Mouse (Mus musculus) limb, embryonic 10.5 days (tissue): Measurements from ENCODE around the gene Hyls1. TPM values are rescaled to one million over a fixed set of nuclear protein-coding genes. Genes with fewer than 3 reads are reported as not detected.
A peak's percentile ranks its signal among the peaks of the same experiment; 100 is the strongest.
"Not testable (repeated sequence)": the region's sequence is repeated elsewhere in the genome, so short reads cannot be mapped to it uniquely, and the experiment has no call there.

Experiments
- DNase-seq: peaks from one replicate; pipeline ENCODE4 v3.0.0-alpha.2; 2017; ENCODE audit warnings: low spot score
- H3K27ac ChIP-seq: fragments of 300-500 bp; sonication (generic); 2 replicates; pipeline ENCODE4 v1.5.1; 2016; ENCODE audit warnings: mild to moderate bottlenecking
- H3K27me3 ChIP-seq: fragments of 300-500 bp; sonication (generic); 2 replicates; pipeline ENCODE4 v1.6.1; 2016; ENCODE audit warnings: low read depth, mild to moderate bottlenecking; ENCODE audit not compliant: poor library complexity, severe bottlenecking
- H3K36me3 ChIP-seq: fragments of 300-500 bp; sonication (generic); 2 replicates; pipeline ENCODE4 v1.6.1; 2016; ENCODE audit warnings: mild to moderate bottlenecking, moderate library complexity
- H3K4me1 ChIP-seq: fragments of 300-500 bp; sonication (generic); 2 replicates; pipeline ENCODE4 v1.6.1; 2016
- H3K4me3 ChIP-seq: fragments of 300-500 bp; sonication (generic); 2 replicates; pipeline ENCODE4 v1.5.1; 2016; ENCODE audit warnings: mild to moderate bottlenecking, moderate library complexity
- H3K9me3 ChIP-seq: fragments of 300-500 bp; sonication (generic); replicated peaks from 2 replicates; pipeline ENCODE4 v1.6.1; 2016; ENCODE audit warnings: mild to moderate bottlenecking
- WGBS: fragments of 180-500 bp; shearing (Covaris S2); methylation state at CpG from one replicate; pipeline ENCODE4 v1.1.7; 2016; 5-methylcytosine and 5-hydroxymethylcytosine counted together
- polyA plus RNA-seq: library from polyadenylated mRNA; unstranded; fragments of >200 nt; fragmentation: Nextera tagmentation; extraction: Ambion mirVana; gene quantifications from 2 replicates; pipeline ENCODE4 v1.2.1, GENCODE M21; 2016

Hyls1 gene
- 19.5 and 22.4 TPM in 2 replicates for polyA plus RNA-seq

DNA sequence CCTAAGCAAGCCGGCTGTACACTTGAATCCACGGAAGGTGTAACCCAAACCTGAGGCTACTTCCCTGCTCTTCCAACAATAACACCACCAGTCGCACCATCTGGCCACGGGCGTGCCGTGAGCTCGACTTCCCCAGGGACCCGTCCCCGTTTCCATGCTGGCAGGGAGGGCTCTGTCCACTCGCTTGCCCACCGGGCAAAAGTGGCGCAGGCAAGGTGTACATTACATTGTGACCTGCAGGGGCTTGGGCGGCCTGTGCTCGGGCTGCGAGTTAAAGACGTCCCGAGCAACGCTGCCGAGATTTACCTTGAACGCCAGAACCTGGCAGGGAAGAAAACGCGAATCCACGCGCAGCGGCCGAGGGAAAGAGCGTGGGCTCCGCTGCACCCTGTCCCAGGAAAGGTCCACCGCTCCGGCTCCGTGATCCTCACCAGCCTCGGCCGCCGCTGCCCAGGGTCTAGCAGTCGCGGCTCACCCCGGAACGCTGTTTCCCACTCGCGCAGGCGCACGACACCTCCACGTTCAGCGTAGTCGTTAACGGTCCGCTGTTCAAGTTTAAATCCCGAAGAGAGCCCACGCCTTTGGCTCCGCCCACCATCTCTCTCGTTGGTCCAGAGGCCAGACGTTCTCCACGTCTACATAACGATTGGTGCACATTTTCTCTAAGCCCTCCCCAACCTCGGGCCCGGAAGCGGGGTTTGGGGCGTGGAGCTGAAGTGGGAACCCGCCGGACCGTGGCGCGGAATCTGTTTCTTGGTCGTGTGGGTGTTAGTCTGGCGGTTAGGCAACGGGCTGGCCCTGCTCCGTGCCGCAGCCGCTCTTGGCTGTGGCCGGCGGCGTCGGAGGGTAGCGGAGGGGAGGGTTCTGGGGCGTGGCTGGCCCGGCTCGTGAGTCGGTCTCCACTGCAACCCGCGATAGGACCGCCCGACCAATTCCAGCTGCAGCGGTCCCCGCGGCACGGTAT lies at the start of gene Hyls1, which contains the start of gene Pate2:
Gene Hyls1 (minus strand): TSS at position 828 of the 964 bp plus-strand sequence.
Gene Pate2 (plus strand): TSS at position 714 of the 964 bp plus-strand sequence.
- WGBS, result under 1% methylated on average over 86 of the region's 86 CpGs
- peak within 1 kb of the TSS; percentile 94 for H3K27ac ChIP-seq
- H3K36me3 ChIP-seq, result peaks cover 36% of the 10 kb centered on the region
- peak within 1 kb of the TSS; percentile 83 for H3K4me3 ChIP-seq
- H3K27me3 ChIP-seq, result peaks cover 16% of the 10 kb centered on the region
- H3K4me1 ChIP-seq, result peaks cover 11% of the 10 kb centered on the region
- H3K9me3 ChIP-seq, result no peaks in the 10 kb centered on the region
- peak; percentile 90 for DNase-seq

DNA sequence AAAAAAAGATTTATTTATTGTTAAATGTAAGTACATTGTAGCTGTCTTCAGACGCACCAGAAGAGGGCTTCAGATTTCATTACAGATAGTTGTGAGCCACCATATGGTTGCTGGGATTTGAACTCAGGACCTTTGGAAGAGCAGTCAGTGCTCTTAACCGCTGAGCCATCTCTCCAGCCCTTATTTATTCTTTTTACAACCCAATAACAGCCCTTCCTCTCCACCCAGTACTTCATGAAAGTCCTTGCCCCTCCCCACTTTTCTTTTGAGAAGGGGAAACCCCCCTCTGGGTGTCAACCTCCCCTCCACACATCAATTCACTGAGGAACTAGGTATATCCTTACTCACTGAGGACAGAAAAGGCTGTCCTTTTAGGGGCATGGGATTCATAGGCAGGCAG lies 46.6 kb upstream of the Hyls1 start:
- H3K36me3 ChIP-seq, H3K27ac ChIP-seq, H3K4me3 ChIP-seq, H3K27me3 ChIP-seq, H3K9me3 ChIP-seq, H3K4me1 ChIP-seq, DNase-seq: not testable (repeated sequence)
- WGBS, result 63% methylated on average over 2 of the region's 2 CpGs

DNA sequence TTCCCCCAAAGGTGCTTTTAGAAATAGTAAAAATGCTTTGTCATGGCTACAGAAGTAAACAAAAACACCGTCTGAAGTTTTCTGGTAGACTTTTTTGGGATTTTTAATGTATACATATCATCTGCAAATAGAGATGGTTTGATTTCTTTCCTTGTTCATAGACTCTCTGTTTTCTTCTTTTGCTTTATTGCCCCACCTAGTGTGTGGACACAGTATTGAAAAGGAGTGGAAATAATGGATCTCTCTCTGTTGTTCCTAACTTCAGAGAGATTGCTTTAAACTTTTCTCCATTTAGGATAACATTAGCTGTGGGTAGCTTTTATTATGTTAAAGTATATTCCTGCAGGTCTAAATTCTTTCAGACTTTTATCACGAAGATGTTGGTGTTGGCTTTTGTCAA lies 43.8 kb upstream of the Hyls1 start:
- H3K36me3 ChIP-seq, result no peaks in the 10 kb centered on the region
- H3K9me3 ChIP-seq, result no peaks in the 10 kb centered on the region
- no peak overlapping the region for H3K4me3 ChIP-seq
- H3K27ac ChIP-seq, result no peak overlapping the region
- WGBS, result 39% methylated on average over 2 of the region's 2 CpGs
- H3K27me3 ChIP-seq, result no peaks in the 10 kb centered on the region
- H3K4me1 ChIP-seq, result no peaks in the 10 kb centered on the region
- no peak for DNase-seq

DNA sequence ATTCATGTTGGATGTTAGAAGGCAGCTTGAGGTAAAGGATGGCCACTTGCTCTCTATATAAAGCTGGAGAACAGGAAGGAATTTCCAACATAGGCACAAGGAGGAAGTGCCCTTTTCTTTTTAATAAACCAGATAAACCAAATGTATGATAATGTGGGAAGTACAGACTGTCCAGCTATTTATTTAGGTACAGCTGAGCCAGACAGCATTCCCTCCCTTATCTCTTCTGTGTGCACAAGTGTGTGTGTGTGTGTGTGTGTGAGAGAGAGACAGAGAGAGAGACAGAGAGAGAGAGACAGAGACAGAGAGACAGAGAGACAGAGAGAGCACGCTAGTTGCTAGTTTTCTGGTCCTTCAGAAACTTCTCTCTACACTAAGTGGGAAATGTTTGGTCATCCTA lies 41.6 kb upstream of the Hyls1 start, which contains the start of gene Pate4:
Gene Pate4 (minus strand): TSS at position 101 of the 400 bp plus-strand sequence.
- H3K4me3 ChIP-seq, result no peak within 1 kb of the TSS
- H3K4me1 ChIP-seq, result no peaks in the 10 kb centered on the region
- 96% methylated on average over 1 of the region's 1 CpGs for WGBS
- no peak for DNase-seq
- H3K27ac ChIP-seq, result no peak within 1 kb of the TSS
- no peaks in the 10 kb centered on the region for H3K27me3 ChIP-seq
- no peaks in the 10 kb centered on the region for H3K36me3 ChIP-seq
- no peaks in the 10 kb centered on the region for H3K9me3 ChIP-seq

- Histone ChIP-seq H3K27me3 (no peaks in the 10 kb centered on the region), H3K36me3 (no peaks in the 10 kb centered on the region), H3K4me1 (no peaks in the 10 kb centered on the region), H3K27ac (no peak overlapping the region), H3K4me3 (no peak overlapping the region), H3K9me3 (no peaks in the 10 kb centered on the region)
- no peak for DNase-seq
- WGBS, result 77% methylated on average over 8 of the region's 8 CpGs
These were observed 37.6 kb upstream of the Hyls1 start for GRCm38 (mm10) chr9:35607647-35608405.

GRCm38 (mm10) chr9:35592903-35593302 lies 22.7 kb upstream of the Hyls1 start:
- no peak for DNase-seq
- no peaks in the 10 kb centered on the region for H3K9me3 ChIP-seq
- H3K4me3 ChIP-seq, result no peak overlapping the region
- H3K27me3 ChIP-seq, result no peaks in the 10 kb centered on the region
- no peak overlapping the region for H3K27ac ChIP-seq
- H3K36me3 ChIP-seq, result no peaks in the 10 kb centered on the region
- no peaks in the 10 kb centered on the region for H3K4me1 ChIP-seq
- WGBS, result 15% methylated on average over 2 of the region's 2 CpGs

GRCm38 (mm10) chr9:35587674-35588073 lies 17.5 kb upstream of the Hyls1 start:
- H3K27me3 ChIP-seq, result no peaks in the 10 kb centered on the region
- no peak overlapping the region for H3K27ac ChIP-seq

GRCm38 (mm10) chr9:35574416-35574815 lies 4.2 kb upstream of the Hyls1 start:
- WGBS, result 4% methylated on average over 32 of the region's 32 CpGs
- no peak overlapping the region for H3K27ac ChIP-seq
- DNase-seq, result peak; percentile 45

More at GRCm38 (mm10) chr9:35587674-35588073, 17.5 kb upstream of the Hyls1 start:
- 31% methylated on average over 1 of the region's 1 CpGs for WGBS
- no peak for DNase-seq
- Histone ChIP-seq H3K4me3 (no peak overlapping the region), H3K36me3 (no peaks in the 10 kb centered on the region), H3K4me1 (no peaks in the 10 kb centered on the region), H3K9me3 (no peaks in the 10 kb centered on the region)

DNA sequence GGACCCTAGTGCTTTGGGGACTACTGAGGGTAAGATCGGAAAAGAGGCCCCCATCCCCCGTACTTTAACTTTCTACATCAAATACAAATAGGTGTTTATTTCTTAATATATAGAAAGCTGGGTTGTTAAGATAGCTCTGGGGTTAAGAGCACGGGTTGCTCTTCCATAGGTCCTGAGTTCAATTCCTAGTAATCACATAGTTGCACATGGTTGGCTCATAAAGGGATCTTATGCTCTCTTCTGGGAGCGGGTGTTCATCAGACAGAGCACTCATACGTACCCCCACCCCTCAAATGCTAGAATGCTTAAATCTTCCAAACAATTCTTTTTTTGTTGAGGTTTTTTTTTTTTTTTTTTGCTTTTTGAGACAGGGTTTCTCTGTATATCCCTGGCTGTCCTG lies 465 bp upstream of the Hyls1 start:
- Histone ChIP-seq H3K4me3 (peak overlapping the region; percentile 83), H3K4me1 (peaks cover 11% of the 10 kb centered on the region), H3K9me3 (no peaks in the 10 kb centered on the region), H3K27ac (peak overlapping the region; percentile 94), H3K36me3 (peaks cover 28% of the 10 kb centered on the region), H3K27me3 (peaks cover 24% of the 10 kb centered on the region)
- WGBS, result 14% methylated on average over 5 of the region's 5 CpGs
- DNase-seq, result no peak

More at GRCm38 (mm10) chr9:35574416-35574815, 4.2 kb upstream of the Hyls1 start:
- H3K36me3 ChIP-seq, result no peaks in the 10 kb centered on the region
- H3K9me3 ChIP-seq, result no peaks in the 10 kb centered on the region
- peaks cover 34% of the 10 kb centered on the region for H3K27me3 ChIP-seq
- H3K4me1 ChIP-seq, result peaks cover 6% of the 10 kb centered on the region
- peak overlapping the region; percentile 42 for H3K4me3 ChIP-seq

GRCm38 (mm10) chr9:35567995-35568394 lies 2.2 kb downstream of the Hyls1 start:
- no peak overlapping the region for H3K27ac ChIP-seq
- 88% methylated on average over 3 of the region's 3 CpGs for WGBS
- no peak overlapping the region for H3K4me3 ChIP-seq
- no peaks in the 10 kb centered on the region for H3K9me3 ChIP-seq
- no peak for DNase-seq
- H3K36me3 ChIP-seq, result peaks cover 54% of the 10 kb centered on the region
- peaks cover 5% of the 10 kb centered on the region; the same call in 1 of the 2 replicates for H3K4me1 ChIP-seq
- H3K27me3 ChIP-seq, result no peaks in the 10 kb centered on the region

- no peak overlapping the region for H3K27ac ChIP-seq
- H3K36me3 ChIP-seq, result peaks cover 75% of the 10 kb centered on the region
- peaks cover 10% of the 10 kb centered on the region; the same call in 1 of the 2 replicates for H3K4me1 ChIP-seq
- DNase-seq, result no peak
- H3K9me3 ChIP-seq, result no peaks in the 10 kb centered on the region
- WGBS, result 97% methylated on average over 5 of the region's 5 CpGs
- H3K4me3 ChIP-seq, result no peak overlapping the region
- no peaks in the 10 kb centered on the region for H3K27me3 ChIP-seq
These were observed 5.5 kb downstream of the Hyls1 start for GRCm38 (mm10) chr9:35564536-35565240.

DNA sequence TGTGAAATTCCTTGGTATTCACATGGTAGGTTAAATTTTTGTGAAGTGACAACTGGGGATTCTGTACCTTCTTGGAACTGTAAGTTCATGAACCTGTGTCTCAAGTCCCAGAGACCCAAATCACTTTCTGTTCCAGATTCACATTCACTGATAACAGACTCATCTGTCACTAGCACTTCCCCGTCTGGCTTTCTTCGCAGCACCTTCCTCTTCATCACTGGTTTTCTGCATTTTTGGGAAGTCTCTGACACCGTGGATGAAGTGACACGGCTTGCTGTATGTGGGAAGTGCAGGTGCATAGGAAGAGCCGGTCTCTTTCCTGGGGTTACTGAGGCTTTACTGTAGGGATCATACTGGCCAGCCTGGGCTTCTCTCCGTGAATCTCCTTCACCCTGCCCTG lies 8.6 kb downstream of the Hyls1 start:
- DNase-seq, result no peak
- Histone ChIP-seq H3K9me3 (no peaks in the 10 kb centered on the region), H3K4me3 (no peak overlapping the region), H3K27me3 (peaks cover 11% of the 10 kb centered on the region; the same call in 1 of the 2 replicates), H3K36me3 (peaks cover 56% of the 10 kb centered on the region), H3K4me1 (peaks cover 19% of the 10 kb centered on the region), H3K27ac (no peak overlapping the region)
- WGBS, result 88% methylated on average over 6 of the region's 6 CpGs
